Mouse (Mus musculus): ENCODE results near the gene Arhgap45.

GRCm38 (mm10) chr10:80036832-80037231 is 20.4 kb downstream of the Arhgap45 start:
- TF ChIP-seq MAX (IDR thresholded peaks at IDR 0.05; ENCODE audit: low read depth) (no peak), POLR2A (IDR thresholded peaks at IDR 0.05; ENCODE audit: insufficient read length, low read depth) (no peak), MYOD1 (IDR thresholded peaks at IDR 0.05; ENCODE audit: control insufficient read depth in 1 of 3, insufficient read length in 2 of 3, low read depth in 2 of 3) (no peak), USF1 (IDR thresholded peaks at IDR 0.05; ENCODE audit: low read depth) (no peak), E2F4 (IDR thresholded peaks at IDR 0.05; ENCODE audit: insufficient read depth) (no peak), MYOG (IDR thresholded peaks at IDR 0.05; ENCODE audit: control insufficient read depth in 1 of 3, insufficient read depth in 1 of 3, insufficient read length in 2 of 3, low read depth in 2 of 3) (no peak), POLR2AphosphoS2 (IDR thresholded peaks at IDR 0.05; ENCODE audit: insufficient read length, low read depth) (no peak), CEBPB (IDR thresholded peaks at IDR 0.05; ENCODE audit: insufficient read depth, poor library complexity, severe bottlenecking) (no peak)

Data from myocyte (in vitro differentiated cells).